Mouse (Mus musculus) cerebellum, adult 11 months (tissue): ENCODE measurements around the gene Coil.
"Not testable (repeated sequence)": the region's sequence is repeated elsewhere in the genome, so short reads cannot be mapped to it uniquely, and the experiment has no call there.

ENCODE experiments used
- DNase-seq: peaks from one replicate; pipeline ENCODE4 v3.0.0; 2022

The Coil gene

DNA sequence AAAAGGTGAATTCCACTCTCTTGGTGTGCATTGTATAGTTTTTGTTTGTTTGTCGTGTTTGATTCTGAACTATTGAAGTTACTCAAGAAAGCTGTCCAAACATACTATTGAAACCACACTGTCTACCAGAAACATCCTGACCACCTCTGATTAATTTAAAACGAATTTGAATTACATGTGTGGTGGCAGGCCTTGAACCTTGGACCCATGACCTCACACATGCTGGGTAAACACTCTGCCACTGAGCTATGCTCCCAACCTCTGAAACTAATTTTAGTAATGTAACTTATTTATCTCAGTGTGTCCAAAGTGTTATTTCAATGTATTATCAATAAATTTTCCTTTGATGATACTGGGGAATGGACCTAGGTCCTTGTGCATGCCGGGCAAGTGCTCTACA, 37.5 kb downstream of the Coil start:
- DNase-seq, result no peak

DNA sequence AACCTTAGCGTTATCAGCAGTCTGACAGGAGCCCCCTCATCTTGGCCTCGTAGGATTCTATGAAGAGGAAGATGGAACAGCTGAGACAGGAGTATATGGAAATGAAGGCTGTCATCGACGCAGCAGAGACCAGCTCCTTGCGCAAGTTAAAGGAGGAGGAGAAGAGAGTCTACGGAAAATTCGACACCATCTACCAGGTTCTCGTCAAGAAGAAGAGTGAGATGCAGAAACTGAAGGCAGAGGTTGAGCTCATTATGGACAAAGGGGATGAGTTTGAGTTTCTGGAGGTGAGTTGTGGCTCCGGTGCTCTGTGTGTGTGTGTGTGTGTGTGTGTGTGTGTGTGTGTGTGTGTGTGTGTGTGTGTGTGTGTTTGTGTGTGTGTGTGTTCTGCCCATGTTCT, 39.0 kb downstream of the Coil start:
- no peak for DNase-seq

DNA sequence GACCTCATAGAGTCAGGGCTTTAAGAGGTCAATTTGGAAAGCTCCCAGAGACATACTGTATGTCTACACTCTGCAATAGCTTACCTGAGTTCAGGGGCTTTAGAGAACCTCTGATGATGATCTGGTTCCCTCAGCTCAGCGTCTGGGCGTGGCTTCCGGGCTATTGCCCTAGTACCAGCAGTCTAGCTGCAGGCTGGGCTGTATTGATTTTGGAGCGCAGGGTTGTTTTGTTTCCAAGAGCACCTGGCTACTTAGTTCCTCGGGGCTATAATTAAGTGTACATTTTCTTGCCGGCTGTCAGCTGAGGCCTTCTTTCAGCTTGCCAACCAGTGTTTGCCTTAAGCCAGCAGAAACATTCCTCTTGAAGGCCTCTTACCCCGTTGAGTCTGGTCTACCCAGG, 39.4 kb downstream of the Coil start:
- DNase-seq, result no peak

DNA sequence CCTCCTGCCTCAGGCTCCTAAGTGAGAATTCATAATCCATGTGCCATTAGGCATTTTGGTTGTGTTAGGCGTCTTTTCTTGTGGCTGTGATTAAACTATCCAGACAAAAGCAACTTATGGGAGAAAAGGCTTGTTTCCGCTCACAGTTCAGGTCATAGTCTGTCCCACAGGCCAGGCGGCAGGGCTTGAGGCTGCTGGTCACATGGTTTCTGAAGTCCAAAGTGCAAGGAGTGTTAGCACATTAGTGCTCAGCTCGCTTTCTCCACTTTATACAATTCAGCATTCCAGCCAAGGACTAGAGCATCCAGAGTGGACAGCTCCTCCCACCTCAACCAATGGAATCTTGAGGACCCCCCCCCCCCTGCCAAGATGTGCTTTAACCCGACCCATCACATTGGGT, 42.2 kb downstream of the Coil start:
- no peak for DNase-seq

DNA sequence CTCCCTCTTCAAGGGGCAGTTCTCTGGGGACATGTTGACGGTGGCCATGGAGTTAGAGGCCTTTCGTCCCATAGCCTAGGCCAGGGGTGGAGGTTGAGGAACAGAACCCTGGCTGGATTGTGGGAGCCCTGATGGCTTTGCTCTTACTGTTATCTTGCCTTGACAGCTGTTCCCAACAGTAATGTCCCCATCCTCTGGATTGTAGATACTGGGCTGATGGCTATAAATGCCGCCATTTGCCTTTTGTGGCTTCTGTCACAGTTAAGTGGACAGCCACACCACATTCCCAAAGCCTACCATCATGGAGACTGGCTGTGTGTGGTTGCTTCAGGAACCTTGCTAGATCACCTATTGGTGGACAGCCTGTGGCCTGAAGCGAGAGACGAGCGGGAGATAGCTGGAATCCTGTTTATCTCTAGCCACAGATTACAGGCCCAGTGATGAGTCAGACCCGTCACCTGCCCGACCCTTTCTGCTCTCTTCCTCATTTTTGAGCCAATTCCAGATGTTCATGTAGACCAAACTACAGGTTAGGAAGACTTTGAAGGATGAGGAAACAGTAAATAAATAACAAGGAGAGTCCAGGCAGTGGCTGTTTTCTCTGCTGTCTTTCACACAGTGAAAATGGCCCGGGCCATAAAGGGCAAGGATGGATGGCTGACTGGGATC, 47.6 kb downstream of the Coil start:
- no peak for DNase-seq

DNA sequence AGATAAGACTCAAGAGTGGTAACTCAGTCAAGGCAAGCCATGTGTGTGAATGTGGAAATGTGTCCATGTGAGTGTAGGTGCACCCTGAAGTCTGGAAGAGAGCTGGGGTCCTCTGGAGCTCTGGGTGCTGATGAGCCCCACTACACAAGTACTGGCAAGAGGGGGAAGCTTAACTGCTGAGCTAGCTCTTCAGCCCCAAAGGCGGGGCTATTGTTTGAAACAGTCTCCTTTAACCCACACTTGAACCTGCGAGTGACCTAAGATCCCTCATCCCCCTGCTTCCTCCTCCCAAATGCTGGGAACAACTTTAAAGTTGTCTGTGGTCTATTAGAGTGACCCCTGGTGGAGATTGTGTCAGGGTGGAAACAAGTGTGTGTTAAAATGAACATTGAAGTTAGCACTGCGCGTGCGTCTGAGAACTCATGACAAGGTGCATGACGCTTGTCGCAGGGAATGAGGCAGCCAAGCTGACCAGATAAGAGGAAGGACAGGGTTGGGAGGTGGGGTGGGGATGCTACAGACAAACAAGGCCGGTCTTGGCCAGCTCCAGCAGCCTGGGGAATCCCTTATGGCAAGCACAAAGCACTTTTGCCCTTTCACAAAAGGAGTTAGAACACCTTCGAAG, 50.7 kb downstream of the Coil start:
- no peak for DNase-seq

DNA sequence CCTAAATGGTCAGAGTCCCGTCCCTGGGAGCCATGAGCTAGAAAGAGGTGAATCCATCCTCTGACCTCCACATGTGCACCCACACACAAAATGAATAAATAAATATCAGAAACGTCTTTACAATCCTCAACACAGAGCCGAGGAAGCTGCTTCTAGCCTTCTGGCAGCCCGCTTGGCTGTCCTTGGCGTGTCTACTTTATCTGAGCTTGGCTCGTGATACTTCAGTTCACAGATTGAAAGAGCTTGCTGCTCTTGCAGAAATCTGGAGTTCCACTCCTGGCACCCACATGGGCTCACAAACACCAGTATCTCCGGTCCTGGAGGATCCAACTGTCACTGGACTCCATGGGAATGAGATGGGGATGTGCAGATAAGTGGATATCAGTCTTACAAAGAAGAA, 51.6 kb downstream of the Coil start:
- DNase-seq, result no peak

DNA sequence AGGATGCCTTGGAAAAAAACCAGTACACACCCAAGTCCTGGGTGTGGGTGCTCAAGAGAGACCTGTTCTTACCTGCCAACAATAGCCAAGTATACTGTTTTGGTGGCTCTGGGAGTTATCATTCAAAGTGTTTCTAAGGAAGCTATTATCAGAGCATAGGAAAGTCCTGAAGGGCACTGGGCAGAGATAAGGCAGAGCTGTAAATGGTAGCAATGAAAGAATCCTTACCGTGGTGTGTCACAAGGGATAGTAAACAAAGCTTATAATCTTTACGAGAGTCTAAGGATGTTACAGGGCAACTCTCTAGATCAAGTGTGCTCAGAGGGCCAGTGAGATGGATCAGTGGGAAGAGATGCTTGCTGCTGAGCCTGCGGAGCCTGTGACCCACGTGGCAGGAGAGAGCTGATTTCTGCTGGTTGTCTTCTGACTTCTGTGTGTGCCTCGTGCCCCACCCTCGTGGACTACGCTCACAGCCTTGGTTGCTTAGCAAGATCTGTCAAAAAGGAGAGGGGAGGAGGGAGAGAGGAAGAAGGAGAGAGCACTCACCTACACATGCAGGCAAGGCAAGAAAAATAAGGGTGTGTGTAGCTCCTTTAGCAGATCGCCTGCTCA, 52.2 kb downstream of the Coil start:
- no peak for DNase-seq

DNA sequence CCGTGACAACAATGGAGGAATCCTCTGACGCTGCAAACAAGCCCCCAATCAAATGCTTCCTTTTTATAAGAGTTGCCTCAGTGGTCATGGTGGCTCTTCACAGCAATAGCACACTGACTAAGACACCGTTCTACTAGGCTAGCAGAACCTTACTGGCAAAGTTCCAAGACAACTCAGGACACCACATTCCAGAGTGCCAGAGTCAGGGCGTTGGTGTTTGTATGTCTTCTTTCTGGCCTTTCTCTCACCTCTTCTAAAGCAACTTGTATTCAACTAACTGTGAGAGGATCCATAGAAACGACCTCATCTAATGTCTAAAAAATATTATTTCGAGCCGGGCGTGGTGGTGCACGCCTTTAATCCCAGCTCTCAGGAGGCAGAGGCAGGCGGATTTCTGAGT, 53.4 kb downstream of the Coil start:
- DNase-seq, result no peak

DNA sequence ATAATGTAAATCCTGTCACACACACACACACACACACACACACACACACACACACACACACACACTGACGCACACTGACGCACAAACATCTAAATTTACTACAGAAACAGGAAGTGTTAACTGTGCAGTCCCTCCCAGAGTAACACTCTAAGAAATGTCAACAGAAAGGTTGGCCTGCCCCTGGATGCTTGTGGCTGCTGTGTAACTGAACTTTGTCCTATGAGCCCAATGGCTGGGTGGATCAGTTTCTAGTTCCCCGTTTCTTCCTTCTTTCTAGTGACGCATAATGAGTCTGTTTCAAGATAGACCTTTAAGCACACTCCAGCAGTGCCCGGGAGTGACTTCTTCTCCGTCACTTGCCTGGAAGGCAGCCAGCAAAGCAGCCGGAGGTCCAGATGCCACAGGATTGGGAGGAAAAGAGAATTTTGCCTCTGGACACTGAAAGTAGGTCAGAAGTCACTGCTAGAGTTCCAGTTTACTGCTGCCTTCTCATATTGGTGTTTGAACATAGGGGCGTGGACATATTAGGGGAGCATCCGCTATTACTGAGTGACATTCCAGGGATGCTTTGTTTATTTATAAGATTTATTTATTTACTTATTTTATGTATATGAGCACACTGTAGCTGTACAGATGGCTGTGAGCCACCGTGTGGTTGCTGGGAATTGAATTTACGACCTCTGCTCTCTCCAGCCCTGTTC, 54.3 kb downstream of the Coil start:
- DNase-seq, result peak; percentile 10

DNA sequence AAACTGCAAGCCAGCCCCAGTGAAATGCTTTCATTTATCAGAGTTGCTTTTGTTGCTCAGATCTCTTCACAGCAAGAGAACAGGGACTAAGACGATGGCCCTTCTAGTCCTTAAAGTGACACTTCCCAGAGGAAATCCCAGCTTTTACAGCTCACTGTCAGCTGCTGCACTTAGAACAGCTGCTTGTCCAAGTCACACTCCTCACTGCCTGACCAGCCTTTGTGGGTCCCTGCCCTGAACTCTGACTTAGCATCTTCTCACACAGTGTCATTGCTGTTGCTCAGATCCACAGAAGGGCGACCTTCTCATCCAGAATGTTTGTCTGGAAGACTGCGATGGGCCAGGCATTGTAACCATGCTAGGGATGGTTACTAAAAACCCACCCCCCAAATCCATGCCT, 55.6 kb downstream of the Coil start:
- no peak for DNase-seq

DNA sequence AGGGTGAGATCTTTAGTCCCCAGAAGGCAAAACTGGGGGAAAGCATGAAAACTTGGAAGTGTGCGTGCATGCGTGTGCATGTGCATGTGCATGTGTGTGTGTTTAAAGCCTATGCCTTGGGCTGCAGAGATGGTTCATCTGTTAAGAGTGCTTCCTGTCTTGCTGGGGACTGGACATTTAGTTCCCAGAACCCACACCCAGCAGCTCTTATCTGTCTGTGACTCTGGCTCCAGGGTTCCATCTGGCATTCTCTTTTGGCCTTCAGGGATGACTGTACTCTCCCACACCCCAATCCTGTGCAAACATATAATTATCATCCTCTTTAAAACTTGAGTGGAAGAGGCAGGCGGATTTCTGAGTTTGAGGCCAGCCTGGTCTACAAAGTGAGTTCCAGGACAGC, 56.1 kb downstream of the Coil start:
- no peak for DNase-seq

DNA sequence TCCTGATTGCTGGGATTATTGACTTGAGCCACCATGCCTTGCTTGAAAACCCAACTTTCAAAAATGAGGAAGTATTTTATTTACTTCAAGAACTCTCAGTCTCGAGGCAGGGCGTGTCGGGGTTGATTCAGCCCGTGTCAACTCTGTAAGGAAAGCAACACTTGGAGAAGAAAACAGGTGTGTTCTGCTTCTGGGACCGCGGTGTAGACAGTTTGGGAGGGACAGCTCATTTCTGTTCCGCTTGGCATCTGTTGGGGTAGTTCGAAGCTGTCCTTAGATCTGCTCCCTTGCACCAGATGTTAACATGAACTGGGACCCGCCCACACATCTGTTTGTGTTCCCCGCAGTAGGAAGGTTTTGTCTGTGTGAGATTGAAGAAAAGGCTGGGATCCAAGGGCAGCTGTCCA, 57.9 kb downstream of the Coil start:
- DNase-seq, result no peak

DNA sequence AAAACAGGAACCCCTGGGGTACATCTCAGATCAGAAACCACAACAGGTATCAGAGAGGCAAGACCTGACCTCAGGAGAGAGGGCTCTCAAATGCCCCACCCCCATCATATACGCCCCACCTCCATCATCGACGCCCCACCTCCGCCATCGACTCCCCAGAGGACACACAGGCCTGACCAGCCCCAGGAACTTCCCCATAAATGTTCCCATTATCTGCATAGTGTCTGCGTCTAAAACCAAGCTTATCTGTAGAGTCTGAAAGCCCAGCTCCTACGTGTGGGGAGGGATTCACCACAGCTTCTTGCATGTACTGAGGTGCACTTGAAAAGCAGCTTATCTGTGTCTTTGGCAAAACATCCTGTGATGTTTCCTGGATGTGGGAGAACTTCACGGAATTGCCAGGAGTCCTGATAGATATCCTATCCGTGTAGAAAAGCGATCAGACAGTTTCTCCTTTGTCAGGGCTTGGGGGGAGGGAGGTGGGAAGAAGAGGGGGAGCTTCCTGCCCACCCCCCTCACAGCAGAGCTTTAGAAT, 58.9 kb downstream of the Coil start:
- DNase-seq, result no peak

DNA sequence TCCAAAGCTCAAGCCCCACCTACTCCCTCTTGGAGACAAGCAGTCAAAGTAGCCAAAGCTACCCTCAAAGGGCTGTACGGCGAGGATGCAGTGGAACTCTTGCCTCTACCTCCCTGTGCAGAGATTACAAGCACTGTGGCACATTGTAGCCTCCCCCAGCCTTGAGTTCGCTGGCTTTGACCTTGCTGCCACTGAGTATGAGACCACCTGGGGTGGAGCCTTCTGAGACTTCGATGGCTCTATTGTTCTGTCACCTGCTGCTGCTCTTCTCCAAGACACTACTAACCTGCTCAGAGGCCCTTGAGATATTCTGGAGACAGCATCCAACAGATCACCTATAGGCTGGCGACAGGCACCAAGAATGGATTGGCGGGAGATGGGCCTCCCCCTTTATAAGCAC, 60.5 kb downstream of the Coil start:
- no peak for DNase-seq

DNA sequence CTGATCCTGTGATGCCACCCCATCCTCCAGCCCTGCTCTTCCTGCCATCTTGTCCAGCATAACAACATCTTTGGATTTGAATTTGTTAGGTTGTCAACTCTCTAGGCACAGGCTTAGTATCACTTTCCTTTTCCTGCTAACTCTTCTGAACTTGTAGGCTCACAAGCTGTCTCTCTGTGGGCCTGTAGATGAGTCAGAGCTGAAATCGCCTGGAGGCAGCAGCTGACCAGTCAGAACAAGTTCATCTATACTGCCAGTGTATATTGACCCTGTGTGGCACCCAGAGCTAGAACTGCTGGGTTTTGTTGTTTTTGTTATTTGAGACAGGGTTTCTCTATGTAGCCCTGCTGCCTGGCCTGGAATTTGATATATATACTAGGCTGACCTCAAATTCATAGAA, 61.1 kb downstream of the Coil start:
- DNase-seq, result no peak

DNA sequence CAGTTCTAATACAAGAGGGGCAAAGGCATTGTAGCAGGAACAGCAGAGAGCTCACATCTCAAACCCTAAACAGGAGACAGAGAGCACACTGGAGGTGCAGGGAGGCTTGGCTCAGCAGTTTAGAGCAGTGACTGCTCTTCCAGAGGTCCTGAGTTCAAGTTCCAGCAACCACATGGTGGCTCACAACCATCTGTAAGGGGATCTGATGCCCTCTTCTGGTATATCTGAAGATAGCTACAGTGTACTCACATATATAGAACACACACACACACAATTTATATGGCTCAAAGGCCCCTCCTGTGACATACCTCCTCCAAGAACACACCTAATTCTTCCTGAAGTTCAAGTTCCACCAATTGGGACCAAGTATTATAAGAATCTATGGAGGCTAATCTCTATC, 64.5 kb downstream of the Coil start:
- DNase-seq, result no peak

DNA sequence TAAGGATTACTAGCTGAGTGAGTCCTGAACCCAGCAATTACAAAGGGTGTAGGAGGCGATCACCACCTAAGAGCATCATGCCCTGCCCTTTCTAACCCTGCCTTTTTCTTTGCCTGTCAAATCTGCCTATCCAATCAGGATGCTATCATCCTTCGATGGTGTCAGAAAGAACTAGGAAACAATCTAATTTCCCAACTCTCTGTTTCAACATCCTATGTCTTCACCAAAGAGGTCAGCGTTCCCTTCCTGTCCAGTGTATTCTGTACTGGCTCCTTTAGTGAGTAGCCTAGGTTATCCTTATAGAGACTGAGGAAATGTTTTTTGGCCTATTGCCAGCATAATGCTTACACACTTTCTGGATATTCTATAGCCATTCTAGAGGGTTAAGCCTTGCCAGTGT, 65.5 kb downstream of the Coil start:
- no peak for DNase-seq

DNA sequence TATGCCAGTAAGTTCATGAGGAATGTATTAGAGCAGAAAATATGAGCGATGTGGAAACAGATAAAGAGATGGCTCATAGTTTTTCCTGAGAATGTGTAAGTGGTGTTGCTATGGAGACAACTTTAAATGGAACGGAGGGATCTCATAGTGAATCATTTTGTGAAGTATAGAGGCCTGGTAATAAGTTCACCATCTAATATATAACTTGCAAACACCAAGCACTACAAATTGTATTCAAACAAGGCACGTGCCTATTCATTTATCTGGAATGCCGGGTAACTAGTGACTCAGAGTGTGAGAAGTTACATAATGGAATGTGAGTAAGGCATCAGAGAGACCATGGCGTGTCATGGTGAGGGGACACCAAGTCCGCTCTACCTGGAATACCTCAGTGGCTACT, 68.4 kb downstream of the Coil start:
- DNase-seq, result no peak

DNA sequence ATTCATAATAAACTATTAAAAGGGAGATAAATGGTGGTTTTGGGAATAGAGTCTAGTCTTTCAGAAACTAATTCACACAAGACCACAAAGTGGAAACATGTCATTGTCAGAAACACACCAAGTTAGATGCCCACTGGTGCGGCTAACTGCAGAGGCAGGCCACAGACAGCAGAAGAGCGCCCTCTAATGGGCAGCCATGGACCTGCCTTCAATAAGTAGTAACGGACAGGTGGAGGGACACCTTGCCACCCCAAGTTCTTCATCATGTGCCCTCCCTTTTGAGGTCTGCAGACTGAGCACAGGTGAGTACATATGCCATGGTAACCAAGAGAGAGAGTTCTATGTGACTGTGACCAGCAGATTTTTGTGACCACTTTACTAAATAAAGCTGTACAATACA, 69.3 kb downstream of the Coil start:
- no peak for DNase-seq

DNA sequence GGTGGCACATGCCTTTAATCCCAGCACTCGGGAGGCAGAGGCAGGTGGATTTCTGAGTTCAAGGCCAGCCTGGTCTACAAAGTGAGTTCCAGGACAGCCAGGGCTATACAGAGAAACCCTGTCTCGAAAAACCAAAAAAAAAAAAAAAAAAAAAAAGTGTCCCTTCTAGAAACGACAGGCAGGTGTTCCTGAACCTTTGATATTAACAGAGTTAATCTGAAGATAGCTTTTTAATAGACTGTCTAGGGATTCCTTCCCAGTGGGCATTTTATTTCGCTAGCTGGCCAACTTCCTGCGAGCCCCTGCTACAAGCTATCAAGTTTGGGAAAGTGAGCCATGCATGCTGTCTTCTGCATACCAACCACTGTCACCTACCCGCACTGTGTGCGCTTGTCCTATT, 71.0 kb downstream of the Coil start:
- DNase-seq, result not testable (repeated sequence)
